Mouse (Mus musculus): ENCODE measurements around the gene Arsg.

The Arsg gene

GRCm38 (mm10) chr11:109545700-109546143, 72.5 kb downstream of the Arsg start:
- DNase-seq (ENCODE audit: low spot score in 2 of 2) = no peak

DNA sequence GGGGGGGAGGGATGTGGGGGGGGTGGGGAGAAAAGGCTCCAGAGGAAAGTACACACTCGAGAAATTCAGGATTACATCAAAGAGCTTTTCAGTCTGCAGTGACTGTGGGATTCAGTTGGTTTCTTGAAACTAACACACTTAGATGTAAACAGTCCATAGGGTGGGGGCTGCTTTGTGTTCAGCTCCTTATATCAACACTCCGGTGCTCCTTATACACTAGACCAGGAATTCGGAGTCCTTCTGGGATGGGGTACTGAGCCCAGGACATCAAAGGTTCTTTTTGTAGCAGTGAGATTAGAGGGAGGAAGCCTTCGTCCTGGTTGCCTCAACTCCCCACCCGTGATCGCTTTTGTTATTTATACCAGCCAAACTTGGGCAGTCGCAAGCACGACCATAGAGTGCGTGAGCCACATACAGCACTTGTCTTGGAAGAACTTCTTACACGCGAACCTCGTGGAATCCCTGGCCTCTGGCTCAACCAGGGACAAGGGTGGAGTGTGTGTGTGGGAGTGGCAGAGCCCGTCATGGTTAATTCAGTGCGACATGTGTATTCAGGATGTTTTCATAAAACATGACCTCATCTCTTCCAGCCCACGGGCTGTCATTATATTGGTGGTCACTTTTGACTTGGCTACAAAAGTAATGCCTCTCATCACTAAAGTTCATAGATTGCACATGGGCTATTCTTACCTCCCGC, 73.3 kb downstream of the Arsg start:
- DNase-seq (ENCODE audit: low spot score in 2 of 2) = no peak

GRCm38 (mm10) chr11:109547652-109548051, 74.5 kb downstream of the Arsg start:
- DNase-seq (ENCODE audit: low spot score in 2 of 2) = no peak

GRCm38 (mm10) chr11:109549599-109550290, 76.6 kb downstream of the Arsg start:
- DNase-seq (ENCODE audit: low spot score in 2 of 2) = no peak

- no peak for DNase-seq (ENCODE audit: low spot score in 2 of 2)
These were observed 80.7 kb downstream of the Arsg start for GRCm38 (mm10) chr11:109553921-109554320.

DNA sequence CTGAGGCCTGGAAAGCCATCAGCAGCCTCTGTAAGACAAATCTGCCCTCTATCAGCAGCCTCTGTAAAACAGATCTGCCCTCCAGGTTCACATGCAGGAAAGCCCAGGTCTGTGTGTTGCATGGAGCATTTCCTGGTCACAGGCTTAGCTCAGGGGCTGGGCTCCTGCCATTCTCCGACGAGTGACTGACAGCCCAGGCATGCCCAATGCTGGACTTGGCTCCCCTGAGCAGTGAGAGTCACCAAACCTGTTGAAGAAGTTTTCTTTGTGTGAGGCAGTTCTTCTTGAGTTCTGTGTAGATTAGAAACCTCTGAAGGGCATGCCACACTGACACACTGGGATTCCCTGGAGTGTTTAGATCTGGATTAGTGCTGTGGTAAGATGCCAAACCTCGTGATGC, 81.3 kb downstream of the Arsg start:
- DNase-seq (ENCODE audit: low spot score in 2 of 2) = no peak

GRCm38 (mm10) chr11:109556130-109556529, 83.0 kb downstream of the Arsg start:
- no peak for DNase-seq (ENCODE audit: low spot score in 2 of 2)

GRCm38 (mm10) chr11:109557419-109557818, 84.2 kb downstream of the Arsg start:
- DNase-seq (ENCODE audit: low spot score in 2 of 2) = no peak

- no peak for DNase-seq (ENCODE audit: low spot score in 2 of 2)
These were observed 86.1 kb downstream of the Arsg start for GRCm38 (mm10) chr11:109559241-109559640.

DNA sequence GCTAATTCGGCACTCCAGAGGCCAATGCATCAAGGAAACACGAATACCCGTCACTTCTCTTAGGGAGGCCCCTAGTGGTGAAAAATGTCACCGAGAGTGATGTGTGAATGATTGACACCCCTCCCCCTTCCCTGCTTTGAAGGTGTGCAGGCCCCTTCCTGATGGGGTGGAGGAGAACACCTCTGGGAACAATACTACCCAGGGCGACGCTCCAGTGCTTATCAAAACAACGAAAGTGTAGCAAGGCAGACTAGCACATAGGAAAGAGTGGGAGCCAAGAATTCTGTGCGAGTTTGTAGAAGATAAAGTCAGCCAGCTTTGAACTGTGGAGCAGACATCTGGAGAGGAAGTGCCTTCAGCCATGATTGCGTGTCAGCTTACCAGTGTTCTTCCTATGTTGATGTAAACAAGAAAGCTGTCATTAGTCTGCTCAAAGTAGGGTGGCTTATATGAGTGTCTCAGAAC, 87.7 kb downstream of the Arsg start:
- DNase-seq (ENCODE audit: low spot score in 2 of 2) = no peak

GRCm38 (mm10) chr11:109561445-109561844, 88.3 kb downstream of the Arsg start:
- DNase-seq (ENCODE audit: low spot score in 2 of 2) = no peak

DNA sequence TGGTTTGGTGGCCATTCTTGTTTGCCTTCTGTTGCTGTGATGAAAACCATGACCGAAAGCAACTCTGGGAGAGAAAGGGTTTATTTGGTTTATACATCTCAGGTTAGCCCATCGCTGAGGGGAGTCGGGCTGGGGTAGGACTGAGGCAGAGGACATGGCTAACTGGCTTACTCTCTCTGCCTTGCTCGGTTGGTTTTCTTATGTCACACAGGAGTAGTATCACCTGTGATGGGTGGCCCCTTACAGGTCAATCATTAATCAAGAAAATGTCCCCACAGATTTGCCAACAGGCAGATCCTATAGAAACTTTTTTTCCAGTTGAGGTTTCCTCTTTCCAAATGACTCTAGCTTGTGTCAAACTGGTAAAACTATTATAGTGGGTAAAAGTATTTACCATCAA, 90.5 kb downstream of the Arsg start:
- no peak for DNase-seq (ENCODE audit: low spot score in 2 of 2)

DNA sequence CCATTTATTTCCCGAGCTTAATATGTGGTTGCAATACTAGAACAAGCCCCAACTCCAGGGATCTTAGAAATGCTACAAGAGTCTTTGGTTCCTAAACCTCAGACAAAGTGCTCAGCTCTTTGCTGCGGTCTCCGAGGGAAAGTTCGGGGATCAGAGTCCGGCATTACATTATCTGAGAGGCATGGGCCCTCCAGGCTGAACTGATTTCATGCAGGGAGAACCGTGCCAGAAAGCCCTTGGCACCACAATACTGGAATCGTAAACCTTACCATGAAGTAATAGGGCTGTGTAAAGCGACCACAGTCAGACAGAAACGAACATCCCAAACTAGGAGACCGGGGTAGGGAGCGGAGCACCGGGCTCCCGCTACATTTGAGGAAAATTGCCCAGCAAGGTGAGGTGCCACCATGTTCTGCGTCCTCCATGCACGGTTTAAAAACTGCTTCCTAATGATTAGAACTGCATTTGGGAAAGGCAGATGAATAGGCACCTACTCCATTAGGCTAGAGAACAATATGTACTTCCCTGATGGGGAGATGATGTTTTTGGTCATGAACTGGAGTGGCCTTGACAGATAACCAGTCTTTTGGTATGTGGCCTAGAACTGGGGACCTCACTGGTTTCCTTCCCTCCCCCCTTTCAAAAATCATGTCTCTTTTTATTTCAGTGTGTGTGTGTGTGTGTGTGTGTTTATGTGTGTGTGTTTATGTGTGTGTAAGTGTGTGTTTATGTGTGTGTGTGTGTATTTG, 91.5 kb downstream of the Arsg start:
- DNase-seq (ENCODE audit: low spot score in 2 of 2) = no peak

DNA sequence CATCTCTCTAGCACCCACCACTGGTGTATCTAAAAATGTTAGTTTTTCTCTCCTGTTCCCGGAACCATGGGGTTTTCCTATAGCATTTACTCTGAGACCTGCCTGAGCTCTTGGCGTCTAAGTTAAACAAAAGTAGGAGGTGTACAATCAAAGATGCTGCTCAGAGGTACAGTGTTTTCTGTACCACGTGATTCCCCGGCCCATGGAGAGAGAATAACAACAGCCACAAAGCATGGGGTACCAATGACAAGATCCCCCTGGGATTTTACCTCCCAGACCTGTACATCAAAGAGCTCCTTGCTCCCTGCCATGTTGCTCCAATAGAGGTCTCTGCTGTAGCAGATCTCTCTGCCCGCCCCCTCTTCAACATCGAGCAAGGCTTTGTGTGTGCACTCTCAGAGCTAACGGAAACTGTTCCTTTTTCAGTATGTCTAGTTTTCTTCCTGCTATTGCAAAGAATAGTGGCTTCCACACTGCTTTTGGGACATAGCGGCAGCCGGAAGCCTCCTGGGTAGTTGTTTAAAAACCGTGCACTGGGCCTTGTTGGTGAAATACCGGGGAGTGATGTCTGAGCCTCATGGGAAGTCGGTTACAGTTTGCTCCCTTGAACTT, 95.9 kb downstream of the Arsg start:
- DNase-seq (ENCODE audit: low spot score in 2 of 2) = no peak

DNA sequence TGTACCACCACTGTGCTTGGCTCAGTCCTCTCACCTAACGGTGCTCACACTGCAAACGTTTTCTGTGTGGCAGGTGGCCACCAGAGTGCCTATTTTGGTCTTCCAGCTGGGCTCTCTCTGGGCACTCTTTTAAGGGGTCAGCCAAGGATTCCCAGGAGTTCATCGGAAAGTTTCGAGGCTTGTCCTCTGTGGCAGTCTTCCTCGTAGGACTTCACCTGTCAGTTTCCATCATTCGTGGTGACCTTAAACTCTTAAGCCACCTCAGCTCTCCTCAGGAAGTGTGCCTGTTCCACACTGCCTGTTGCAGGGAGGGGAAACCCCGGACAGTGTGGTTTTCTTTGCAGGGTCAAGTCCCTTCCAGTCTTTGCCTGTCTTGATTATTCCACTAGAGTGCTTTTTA, 96.6 kb downstream of the Arsg start:
- no peak for DNase-seq (ENCODE audit: low spot score in 2 of 2)

DNA sequence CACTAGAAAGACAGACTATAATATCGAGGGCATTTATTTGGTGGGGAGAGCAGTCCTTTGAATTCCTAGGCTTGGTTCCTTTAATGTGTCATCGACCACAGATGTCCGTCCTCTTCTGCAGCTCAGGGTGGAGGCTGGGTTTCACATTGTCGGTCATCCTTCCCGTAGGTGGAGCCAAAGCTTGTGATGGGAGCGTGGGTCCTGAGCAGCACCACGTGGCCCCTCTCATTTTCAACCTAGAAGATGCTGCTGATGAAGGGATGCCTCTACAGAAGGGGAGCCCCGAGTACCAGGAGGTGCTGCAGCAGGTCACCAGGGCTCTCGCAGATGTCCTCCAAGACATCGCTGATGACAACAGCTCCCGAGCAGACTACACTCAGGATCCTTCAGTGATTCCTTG, 98.9 kb downstream of the Arsg start:
- no peak for DNase-seq (ENCODE audit: low spot score in 2 of 2)

DNA sequence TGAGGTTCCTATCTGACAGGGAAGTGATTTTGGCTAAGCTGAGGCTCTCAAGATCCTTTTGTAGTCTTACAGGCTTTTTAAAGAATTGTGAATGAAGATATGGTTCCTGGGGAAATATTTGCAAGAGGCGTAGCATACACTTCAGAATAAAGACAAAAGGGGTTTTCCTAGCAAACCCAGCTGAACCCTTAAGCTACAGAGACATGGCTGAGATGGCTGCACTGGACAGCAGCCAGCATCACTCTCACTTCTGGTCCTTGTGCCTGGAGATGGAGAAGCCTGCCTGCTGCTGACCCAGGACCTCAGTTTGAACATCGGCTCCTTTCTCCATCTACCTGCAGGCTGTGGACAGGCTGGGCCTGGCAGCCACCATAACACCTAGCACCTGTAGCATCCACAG, 101.4 kb downstream of the Arsg start:
- no peak for DNase-seq (ENCODE audit: low spot score in 2 of 2)

GRCm38 (mm10) chr11:109575832-109576231, 102.7 kb downstream of the Arsg start:
- no peak for DNase-seq (ENCODE audit: low spot score in 2 of 2)

DNA sequence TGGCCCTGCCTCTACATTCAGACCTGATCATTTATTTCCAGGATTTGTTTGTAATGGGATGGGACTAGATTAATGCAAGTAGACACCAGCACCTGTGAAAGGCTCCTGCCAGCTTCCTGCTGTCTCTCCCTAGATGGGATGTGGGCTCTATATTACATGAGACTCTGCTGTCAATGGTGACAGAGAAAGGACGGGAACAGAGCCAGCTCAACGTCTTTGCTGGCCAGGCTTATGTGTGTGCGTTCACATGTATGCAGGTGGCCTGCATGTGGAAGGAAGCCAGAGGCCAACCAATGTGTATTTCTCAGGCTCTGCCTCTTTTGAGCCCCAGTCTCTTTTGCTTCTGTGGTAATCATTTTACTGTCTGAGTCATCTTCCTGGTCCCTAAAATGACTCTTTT, 105.4 kb downstream of the Arsg start:
- DNase-seq (ENCODE audit: low spot score in 2 of 2) = no peak

GRCm38 (mm10) chr11:109579999-109580398, 106.8 kb downstream of the Arsg start:
- DNase-seq (ENCODE audit: low spot score in 2 of 2) = no peak

GRCm38 (mm10) chr11:109583986-109584385, 110.8 kb downstream of the Arsg start:
- no peak for DNase-seq (ENCODE audit: low spot score in 2 of 2)

All from frontal cortex, postnatal 25 days (tissue).